Comparison of ENCODE assay signal across 11 mouse cellular contexts in genomic region chr2:168574934-168575333, GRCm38 (mm10). TPM values are rescaled to one million over a fixed set of nuclear protein-coding genes. Genes with fewer than 3 reads are reported as not detected.
DNase-seq lines count a peak whose midpoint lies in the region; ATAC-seq and TF ChIP-seq lines count a peak whose summit lies in the region.
"Had no signal": no experiment of that assay in that cellular context is flagged by ENCODE, and none has a peak within 500 bp of the region (broad histone marks: within the 10 kb centered on the region; RNA-seq: fewer than 3 reads in every experiment).

No protein-coding gene starts in this region.

- no peak for DNase-seq in heart, postnatal 14 days
- peak; percentile 87 for DNase-seq in CD4-positive, CD25-positive, alpha-beta regulatory T cell, adult 2 months (ENCODE audit: low read depth, low spot score)
- DNase-seq in forebrain, postnatal 0 days = no peak
- DNase-seq in right cerebral cortex, postnatal 10 days (ENCODE audit: low spot score in 2 of 2) = no peak
- DNase-seq in lung, adult 18-20 months = no peak
- DNase-seq: gastrocnemius, postnatal 10 days; lung, postnatal 14 days had no signal

- H3K27me3 ChIP-seq in heart, embryonic 15.5 days = no peaks in the 10 kb centered on the region
- no peaks in the 10 kb centered on the region for H3K27me3 ChIP-seq in stomach, embryonic 15.5 days (replicated peaks)
- H3K27me3 ChIP-seq in forebrain, postnatal 0 days (ENCODE audit: insufficient read depth, low read length) = no peaks in the 10 kb centered on the region

- H3K9ac ChIP-seq in heart, embryonic 15.5 days = 0 out of 2 replicates have a peak overlapping the region, but pooled peaks have one; percentile 13
- no peak overlapping the region for H3K9ac ChIP-seq in stomach, embryonic 15.5 days
- H3K9ac ChIP-seq in forebrain, postnatal 0 days = no peak overlapping the region

- H3K9me3 ChIP-seq in heart, embryonic 15.5 days (replicated peaks) = no peaks in the 10 kb centered on the region
- H3K9me3 ChIP-seq in stomach, embryonic 15.5 days = no peaks in the 10 kb centered on the region
- no peaks in the 10 kb centered on the region for H3K9me3 ChIP-seq in forebrain, postnatal 0 days (ENCODE audit: low read length)

- peaks cover 54% of the 10 kb centered on the region for H3K4me1 ChIP-seq in heart, embryonic 15.5 days (replicated peaks)
- peaks cover 34% of the 10 kb centered on the region for H3K4me1 ChIP-seq in stomach, embryonic 15.5 days
- no peaks in the 10 kb centered on the region for H3K4me1 ChIP-seq in forebrain, postnatal 0 days (ENCODE audit: insufficient read depth)

- H3K36me3 ChIP-seq in heart, embryonic 15.5 days = peaks cover 13% of the 10 kb centered on the region
- H3K36me3 ChIP-seq in stomach, embryonic 15.5 days = no peaks in the 10 kb centered on the region
- H3K36me3 ChIP-seq in forebrain, postnatal 0 days (ENCODE audit: insufficient read depth) = no peaks in the 10 kb centered on the region

- H3K4me3 ChIP-seq in heart, embryonic 15.5 days = no peak overlapping the region
- H3K4me3 ChIP-seq in stomach, embryonic 15.5 days (replicated peaks) = no peak overlapping the region
- H3K4me3 ChIP-seq in forebrain, postnatal 0 days (ENCODE audit: low read depth, low read length) = no peak overlapping the region

- H3K27ac ChIP-seq in heart, embryonic 15.5 days = peak overlapping the region; percentile 59
- H3K27ac ChIP-seq in stomach, embryonic 15.5 days = peak overlapping the region; percentile 62
- no peak overlapping the region for H3K27ac ChIP-seq in forebrain, postnatal 0 days (ENCODE audit: low read depth, low read length)

- TF ChIP-seq CTCF in forebrain, postnatal 0 days (IDR thresholded peaks at IDR 0.05; ENCODE audit: low read depth) = no peak

- intact Hi-C loops in heart, postnatal 14 days (cut with DNase I) = no loop called here

- H3K4me2 ChIP-seq in heart, embryonic 15.5 days = no peak overlapping the region
- H3K4me2 ChIP-seq in stomach, embryonic 15.5 days = no peak overlapping the region; the same call in 1 of the 2 replicates
- no peak overlapping the region for H3K4me2 ChIP-seq in forebrain, postnatal 0 days (ENCODE audit: low read depth)

- 48% methylated on average over 10 of the region's 10 CpGs for WGBS in heart, embryonic 15.5 days
- WGBS in stomach, embryonic 15.5 days = 43% methylated on average over 10 of the region's 10 CpGs
- WGBS in forebrain, postnatal 0 days = 68% methylated on average over 10 of the region's 10 CpGs

- ATAC-seq in heart, embryonic 15.5 days (replicated peaks; ENCODE audit: insufficient number of reproducible peaks, insufficient read depth, low FRiP score, low read depth) = no peak
- ATAC-seq in inflammation-experienced regulatory T-cells, adult 6 months = peak; percentile 96
- no peak for ATAC-seq in stomach, embryonic 15.5 days (ENCODE audit: insufficient read depth, low FRiP score, low read depth)
- ATAC-seq in forebrain, postnatal 0 days = no peak
- ATAC-seq: hindbrain, embryonic 16.5 days had no signal

RNA-seq across cellular contexts. Expression of gene Nfatc2, which starts 26.5 kb away (rescaled TPM):
- polyA plus RNA-seq in heart, embryonic 15.5 days (2015; fragmentation: Nextera tagmentation; extraction: Ambion mirVana) = 9.7 and 10.5 TPM in 2 replicates
- 10 to 100 TPM; 15.9 to 17.8 TPM for total RNA-seq in heart, postnatal 14 days (2021)
- 10 to 100 TPM; 21.7 to 24.8 (median 23.1) TPM for polyA plus RNA-seq in inflammation-experienced regulatory T-cells, adult 6 months (2017; shearing (Covaris generic))
- polyA plus RNA-seq in stomach, embryonic 15.5 days (2015; fragmentation: Nextera tagmentation; extraction: Ambion mirVana) = 3.6 and 3.9 TPM in 2 replicates
- total RNA-seq in forebrain, postnatal 0 days (2014; rRNA removed) = 2.1 and 3.1 TPM in 2 replicates
- 2.0 and 3.2 TPM in 2 replicates for polyA plus RNA-seq in forebrain, postnatal 0 days (2015; fragmentation: Nextera tagmentation; extraction: Ambion mirVana)
